Mouse (Mus musculus): ENCODE measurements around the gene I0C0044D17Rik. TPM values are rescaled to one million over a fixed set of nuclear protein-coding genes. Genes with fewer than 3 reads are reported as not detected.

The I0C0044D17Rik gene
- polyA plus RNA-seq, 1 experiment: not detected

GRCm38 (mm10) chr4:98831726-98832125, 8.1 kb upstream of the I0C0044D17Rik start:
- no peak for DNase-seq (ENCODE audit: low spot score)

GRCm38 (mm10) chr4:98826701-98827100, 3.1 kb upstream of the I0C0044D17Rik start:
- no peak for DNase-seq (ENCODE audit: low spot score)

- DNase-seq (ENCODE audit: low spot score): no peak
Measured at GRCm38 (mm10) chr4:98823047-98823446, 593 bp downstream of the I0C0044D17Rik start.

GRCm38 (mm10) chr4:98822478-98822877, 1.2 kb downstream of the I0C0044D17Rik start:
- DNase-seq (ENCODE audit: low spot score): no peak

- no peak for DNase-seq (ENCODE audit: low spot score)
Measured at GRCm38 (mm10) chr4:98819216-98819755, 4.4 kb downstream of the I0C0044D17Rik start.

- DNase-seq (ENCODE audit: low spot score): peak; percentile 29
Measured at GRCm38 (mm10) chr4:98817184-98817911, 6.3 kb downstream of the I0C0044D17Rik start, which contains the start of gene Kank4. Gene Kank4 (minus strand): TSS chr4:98817537.

- DNase-seq (ENCODE audit: low spot score): no peak
Measured at GRCm38 (mm10) chr4:98816807-98817183, 6.8 kb downstream of the I0C0044D17Rik start.

- DNase-seq (ENCODE audit: low spot score): no peak
Measured at GRCm38 (mm10) chr4:98806306-98806705, 17.3 kb downstream of the I0C0044D17Rik start.

GRCm38 (mm10) chr4:98805291-98806048, 18.2 kb downstream of the I0C0044D17Rik start:
- DNase-seq (ENCODE audit: low spot score): no peak

GRCm38 (mm10) chr4:98804476-98805134, 19.0 kb downstream of the I0C0044D17Rik start:
- DNase-seq (ENCODE audit: low spot score): no peak

GRCm38 (mm10) chr4:98801775-98802174, 21.9 kb downstream of the I0C0044D17Rik start:
- no peak for DNase-seq (ENCODE audit: low spot score)

- no peak for DNase-seq (ENCODE audit: low spot score)
Measured at GRCm38 (mm10) chr4:98800824-98801223, 22.8 kb downstream of the I0C0044D17Rik start.

- no peak for DNase-seq (ENCODE audit: low spot score)
Measured at GRCm38 (mm10) chr4:98796591-98797341, 26.9 kb downstream of the I0C0044D17Rik start.

GRCm38 (mm10) chr4:98795241-98795640, 28.4 kb downstream of the I0C0044D17Rik start:
- no peak for DNase-seq (ENCODE audit: low spot score)

- no peak for DNase-seq (ENCODE audit: low spot score)
Measured at GRCm38 (mm10) chr4:98793486-98793885, 30.2 kb downstream of the I0C0044D17Rik start.

- DNase-seq (ENCODE audit: low spot score): no peak
Measured at GRCm38 (mm10) chr4:98790721-98791120, 32.9 kb downstream of the I0C0044D17Rik start.

GRCm38 (mm10) chr4:98789861-98790311, 33.8 kb downstream of the I0C0044D17Rik start:
- no peak for DNase-seq (ENCODE audit: low spot score)

- no peak for DNase-seq (ENCODE audit: low spot score)
Measured at GRCm38 (mm10) chr4:98789133-98789765, 34.4 kb downstream of the I0C0044D17Rik start.

- no peak for DNase-seq (ENCODE audit: low spot score)
Measured at GRCm38 (mm10) chr4:98786281-98786680, 37.4 kb downstream of the I0C0044D17Rik start.

- DNase-seq (ENCODE audit: low spot score): no peak
Measured at GRCm38 (mm10) chr4:98785851-98786250, 37.8 kb downstream of the I0C0044D17Rik start.

GRCm38 (mm10) chr4:98778219-98778618, 45.4 kb downstream of the I0C0044D17Rik start:
- DNase-seq (ENCODE audit: low spot score): no peak

Measured in urinary bladder, adult 2 months (tissue).